Mouse (Mus musculus): ENCODE data around the gene Arhgap33. TPM values are rescaled to one million over a fixed set of nuclear protein-coding genes. Genes with fewer than 3 reads are reported as not detected.
"Not testable (repeated sequence)": the region's sequence is repeated elsewhere in the genome, so short reads cannot be mapped to it uniquely, and the experiment has no call there.

Gene Arhgap33
- polyA plus RNA-seq, 1 experiment from 2014 or later = 12.1 TPM

DNA sequence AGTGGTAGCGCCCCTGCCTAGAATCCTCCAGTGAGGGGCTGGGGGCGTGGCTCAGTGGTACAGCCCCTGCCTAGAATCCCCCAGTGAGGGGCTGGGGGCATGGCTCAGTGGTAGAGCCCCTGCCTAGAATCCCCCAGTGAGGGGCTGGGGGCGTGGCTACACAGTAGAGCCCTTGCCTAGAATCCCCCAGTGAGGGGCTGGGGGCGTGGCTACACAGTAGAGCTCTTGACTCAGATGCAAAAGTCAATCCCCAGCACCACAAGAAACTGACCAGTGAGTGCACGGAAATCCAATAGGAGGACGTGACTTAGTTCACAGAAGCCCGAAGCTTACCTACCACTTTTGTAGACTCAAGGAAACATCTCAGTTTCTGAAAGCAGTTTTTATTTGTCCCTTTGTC is 58.7 kb downstream of the Arhgap33 start:
- H3K9ac ChIP-seq (ENCODE audit: low read length); H3K4me1 ChIP-seq (ENCODE audit: control insufficient read depth, insufficient read depth, low read length); DNase-seq (ENCODE audit: low spot score); ATAC-seq (ENCODE audit: insufficient number of reproducible peaks, low FRiP score, low TSS enrichment, low read depth); H3K9me3 ChIP-seq (ENCODE audit: control insufficient read depth, low read length); H3K27me3 ChIP-seq (ENCODE audit: control insufficient read depth, insufficient read depth, low read length); H3K36me3 ChIP-seq (ENCODE audit: control insufficient read depth, insufficient read depth, low read length); H3K4me3 ChIP-seq (ENCODE audit: low read depth, low read length); H3K27ac ChIP-seq (replicated peaks; ENCODE audit: low read depth, low read length); H3K4me2 ChIP-seq (ENCODE audit: low read depth, severe bottlenecking): not testable (repeated sequence)
- WGBS = 84% methylated on average over 7 of the region's 7 CpGs

DNA sequence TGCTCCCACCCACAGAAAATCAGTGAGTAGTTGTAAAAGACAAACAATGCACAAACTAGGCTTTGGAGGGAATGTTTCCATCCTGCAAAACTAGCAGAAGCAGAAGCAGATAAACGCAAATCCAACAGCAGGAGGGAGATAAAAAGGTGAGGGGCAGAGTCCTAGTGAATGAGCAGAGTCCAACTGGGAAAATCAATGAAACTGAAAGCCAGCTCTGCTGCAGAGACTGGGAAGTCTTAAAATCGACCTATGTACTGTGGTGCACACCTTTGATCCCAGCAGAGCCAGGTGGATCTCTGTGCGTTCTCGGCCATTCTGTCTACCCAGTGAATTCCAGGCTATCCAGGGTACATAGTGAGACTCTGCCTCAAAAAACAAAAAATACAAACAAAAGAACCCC is 59.9 kb downstream of the Arhgap33 start:
- 70% methylated on average over 4 of the region's 4 CpGs for WGBS

DNA sequence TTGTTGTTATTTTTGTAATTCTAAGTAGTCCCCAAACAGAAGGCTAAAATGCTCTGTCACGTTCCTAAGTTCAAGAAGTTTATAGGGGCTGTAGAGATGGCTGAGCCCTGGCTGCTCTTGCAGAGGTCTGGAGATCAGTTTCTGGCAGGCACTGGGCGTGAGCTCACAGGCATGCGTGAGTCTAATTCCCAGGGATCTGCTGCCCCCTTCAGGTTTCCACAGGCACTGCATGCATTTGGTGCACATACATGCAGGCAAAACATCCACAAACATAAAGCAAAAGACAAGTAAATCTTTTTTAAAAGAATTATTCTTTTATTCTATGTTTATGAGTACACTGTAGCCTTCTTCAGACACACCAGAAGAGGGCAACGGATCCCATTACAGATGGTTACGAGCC is 62.4 kb downstream of the Arhgap33 start:
- H3K9ac ChIP-seq (ENCODE audit: low read length) = no peak overlapping the region
- no peak overlapping the region for H3K4me3 ChIP-seq (ENCODE audit: low read depth, low read length)
- WGBS = 42% methylated on average over 5 of the region's 5 CpGs
- peaks cover 5% of the 10 kb centered on the region for H3K27me3 ChIP-seq (ENCODE audit: control insufficient read depth, insufficient read depth, low read length)
- no peak for ATAC-seq (ENCODE audit: insufficient number of reproducible peaks, low FRiP score, low TSS enrichment, low read depth)
- no peak overlapping the region for H3K27ac ChIP-seq (replicated peaks; ENCODE audit: low read depth, low read length)
- no peak overlapping the region for H3K4me2 ChIP-seq (ENCODE audit: low read depth, severe bottlenecking)
- no peaks in the 10 kb centered on the region; the same call in 1 of the 2 replicates for H3K9me3 ChIP-seq (ENCODE audit: control insufficient read depth, low read length)
- H3K4me1 ChIP-seq (ENCODE audit: control insufficient read depth, insufficient read depth, low read length) = no peaks in the 10 kb centered on the region
- H3K36me3 ChIP-seq (ENCODE audit: control insufficient read depth, insufficient read depth, low read length) = no peaks in the 10 kb centered on the region
- DNase-seq (ENCODE audit: low spot score) = peak; percentile 69

More for the DNA sequence above, 59.9 kb downstream of the Arhgap33 start:
- Histone ChIP-seq H3K9me3 (ENCODE audit: control insufficient read depth, low read length) (no peaks in the 10 kb centered on the region; the same call in 1 of the 2 replicates), H3K4me3 (ENCODE audit: low read depth, low read length) (no peak overlapping the region), H3K4me1 (ENCODE audit: control insufficient read depth, insufficient read depth, low read length) (no peaks in the 10 kb centered on the region), H3K36me3 (ENCODE audit: control insufficient read depth, insufficient read depth, low read length) (no peaks in the 10 kb centered on the region), H3K27me3 (ENCODE audit: control insufficient read depth, insufficient read depth, low read length) (no peaks in the 10 kb centered on the region), H3K9ac (ENCODE audit: low read length) (no peak overlapping the region), H3K4me2 (ENCODE audit: low read depth, severe bottlenecking) (no peak overlapping the region), H3K27ac (replicated peaks; ENCODE audit: low read depth, low read length) (no peak overlapping the region)
- DNase-seq (ENCODE audit: low spot score) (no peak), ATAC-seq (ENCODE audit: insufficient number of reproducible peaks, low FRiP score, low TSS enrichment, low read depth) (no peak)

Small RNA genes lying within 50 kb of the gene (microRNA-seq; reads per million reads assigned to microRNA genes)
- 0.92 reads per million for gene Gm38670

Other genes starting within 250 kb of the Arhgap33 start
- 64.7 and 70.0 TPM in 2 replicates for gene Clip3, start 243.3 kb downstream of the Arhgap33 start, polyA plus RNA-seq (2014; fragmentation: Nextera tagmentation; extraction: Ambion mirVana)
- 93.7 and 97.6 TPM in 2 replicates for gene Alkbh6, start 226.3 kb downstream of the Arhgap33 start, polyA plus RNA-seq (2014; fragmentation: Nextera tagmentation; extraction: Ambion mirVana)
- gene Syne4, start 220.3 kb downstream of the Arhgap33 start, polyA plus RNA-seq (2014; fragmentation: Nextera tagmentation; extraction: Ambion mirVana) = 72.3 and 75.3 TPM in 2 replicates
- gene E130208F15Rik, start 213.3 kb downstream of the Arhgap33 start, polyA plus RNA-seq (2014; fragmentation: Nextera tagmentation; extraction: Ambion mirVana) = not detected in 2 replicates
- 21.6 TPM in 2 replicates for gene Sdhaf1, start 211.2 kb downstream of the Arhgap33 start, polyA plus RNA-seq (2014; fragmentation: Nextera tagmentation; extraction: Ambion mirVana)
- 4.9 and 5.0 TPM in 2 replicates for gene Lrfn3, start 172.3 kb downstream of the Arhgap33 start, polyA plus RNA-seq (2014; fragmentation: Nextera tagmentation; extraction: Ambion mirVana)
- 8.4 and 12.6 TPM in 2 replicates for gene Tyrobp, start 121.3 kb downstream of the Arhgap33 start, polyA plus RNA-seq (2014; fragmentation: Nextera tagmentation; extraction: Ambion mirVana)
- 0.39 TPM in 1 of 2 replicates, not detected in the other for gene Hcst, start 115.2 kb downstream of the Arhgap33 start, polyA plus RNA-seq (2014; fragmentation: Nextera tagmentation; extraction: Ambion mirVana)
- gene Nfkbid, start 113.3 kb downstream of the Arhgap33 start, polyA plus RNA-seq (2014; fragmentation: Nextera tagmentation; extraction: Ambion mirVana) = 0.96 and 1.4 TPM in 2 replicates
- 16.6 and 18.0 TPM in 2 replicates for gene Aplp1, start 89.5 kb downstream of the Arhgap33 start, polyA plus RNA-seq (2014; fragmentation: Nextera tagmentation; extraction: Ambion mirVana)
- 0.13 TPM in 1 of 2 replicates, not detected in the other for gene Kirrel2, start 77.4 kb downstream of the Arhgap33 start, polyA plus RNA-seq (2014; fragmentation: Nextera tagmentation; extraction: Ambion mirVana)
- gene Nphs1, start 76.7 kb downstream of the Arhgap33 start, polyA plus RNA-seq (2014; fragmentation: Nextera tagmentation; extraction: Ambion mirVana) = 0.15 TPM in 1 of 2 replicates, not detected in the other
- gene Prodh2, start 41.4 kb downstream of the Arhgap33 start, polyA plus RNA-seq (2014; fragmentation: Nextera tagmentation; extraction: Ambion mirVana) = 0.33 TPM in 1 of 2 replicates, not detected in the other
- 6.1 and 6.9 TPM in 2 replicates for gene Hspb6, start 17.1 kb upstream of the Arhgap33 start, polyA plus RNA-seq (2014; fragmentation: Nextera tagmentation; extraction: Ambion mirVana)
- 20.0 and 21.9 TPM in 2 replicates for gene Proser3, start 17.2 kb upstream of the Arhgap33 start, polyA plus RNA-seq (2014; fragmentation: Nextera tagmentation; extraction: Ambion mirVana)
- 40.6 and 46.9 TPM in 2 replicates for gene Lin37, start 24.8 kb upstream of the Arhgap33 start, polyA plus RNA-seq (2014; fragmentation: Nextera tagmentation; extraction: Ambion mirVana)
- gene U2af1l4, start 28.2 kb upstream of the Arhgap33 start, polyA plus RNA-seq (2014; fragmentation: Nextera tagmentation; extraction: Ambion mirVana) = 91.9 and 100 TPM in 2 replicates
- 6.0 and 6.8 TPM in 2 replicates for gene Gm49396, start 28.3 kb upstream of the Arhgap33 start, polyA plus RNA-seq (2014; fragmentation: Nextera tagmentation; extraction: Ambion mirVana)
- gene Psenen, start 28.6 kb upstream of the Arhgap33 start, polyA plus RNA-seq (2014; fragmentation: Nextera tagmentation; extraction: Ambion mirVana) = 105 and 123 TPM in 2 replicates
- gene Igflr1, start 30.4 kb upstream of the Arhgap33 start, polyA plus RNA-seq (2014; fragmentation: Nextera tagmentation; extraction: Ambion mirVana) = 3.2 and 3.5 TPM in 2 replicates
- gene Kmt2b, start 53.7 kb upstream of the Arhgap33 start, polyA plus RNA-seq (2014; fragmentation: Nextera tagmentation; extraction: Ambion mirVana) = 11.9 and 14.1 TPM in 2 replicates
- 0.43 TPM in 1 of 2 replicates, not detected in the other for gene Zbtb32, start 63.8 kb upstream of the Arhgap33 start, polyA plus RNA-seq (2014; fragmentation: Nextera tagmentation; extraction: Ambion mirVana)
- gene Upk1a, start 77.8 kb upstream of the Arhgap33 start, polyA plus RNA-seq (2014; fragmentation: Nextera tagmentation; extraction: Ambion mirVana) = 3.6 and 3.8 TPM in 2 replicates
- gene Cox6b1, start 91.1 kb upstream of the Arhgap33 start, polyA plus RNA-seq (2014; fragmentation: Nextera tagmentation; extraction: Ambion mirVana) = 801 and 830 TPM in 2 replicates
- gene Etv2, start 100.8 kb upstream of the Arhgap33 start, polyA plus RNA-seq (2014; fragmentation: Nextera tagmentation; extraction: Ambion mirVana) = 0.19 and 0.43 TPM in 2 replicates
- gene Rbm42, start 115.3 kb upstream of the Arhgap33 start, polyA plus RNA-seq (2014; fragmentation: Nextera tagmentation; extraction: Ambion mirVana) = 125 and 126 TPM in 2 replicates
- gene Haus5, start 129.9 kb upstream of the Arhgap33 start, polyA plus RNA-seq (2014; fragmentation: Nextera tagmentation; extraction: Ambion mirVana) = 62.1 and 67.3 TPM in 2 replicates
- gene Pmis2, start 136.5 kb upstream of the Arhgap33 start, polyA plus RNA-seq (2014; fragmentation: Nextera tagmentation; extraction: Ambion mirVana) = not detected in 2 replicates
- not detected in 2 replicates for gene 2200002J24Rik, start 163.9 kb upstream of the Arhgap33 start, polyA plus RNA-seq (2014; fragmentation: Nextera tagmentation; extraction: Ambion mirVana)
- 0.28 and 0.41 TPM in 2 replicates for gene Atp4a, start 177.1 kb upstream of the Arhgap33 start, polyA plus RNA-seq (2014; fragmentation: Nextera tagmentation; extraction: Ambion mirVana)
- gene Tmem147, start 194.5 kb upstream of the Arhgap33 start, polyA plus RNA-seq (2014; fragmentation: Nextera tagmentation; extraction: Ambion mirVana) = 143 and 149 TPM in 2 replicates
- 0.43 and 0.47 TPM in 2 replicates for gene Gapdhs, start 208.6 kb upstream of the Arhgap33 start, polyA plus RNA-seq (2014; fragmentation: Nextera tagmentation; extraction: Ambion mirVana)
- 0.27 and 1.3 TPM in 2 replicates for gene Sbsn, start 216.4 kb upstream of the Arhgap33 start, polyA plus RNA-seq (2014; fragmentation: Nextera tagmentation; extraction: Ambion mirVana)
- not detected in 2 replicates for gene Dmkn, start 228.7 kb upstream of the Arhgap33 start, polyA plus RNA-seq (2014; fragmentation: Nextera tagmentation; extraction: Ambion mirVana)

Data from limb, embryonic 11.5 days (tissue).